Comparison of ENCODE assay signal across 16 mouse cellular contexts in the genomic region with DNA sequence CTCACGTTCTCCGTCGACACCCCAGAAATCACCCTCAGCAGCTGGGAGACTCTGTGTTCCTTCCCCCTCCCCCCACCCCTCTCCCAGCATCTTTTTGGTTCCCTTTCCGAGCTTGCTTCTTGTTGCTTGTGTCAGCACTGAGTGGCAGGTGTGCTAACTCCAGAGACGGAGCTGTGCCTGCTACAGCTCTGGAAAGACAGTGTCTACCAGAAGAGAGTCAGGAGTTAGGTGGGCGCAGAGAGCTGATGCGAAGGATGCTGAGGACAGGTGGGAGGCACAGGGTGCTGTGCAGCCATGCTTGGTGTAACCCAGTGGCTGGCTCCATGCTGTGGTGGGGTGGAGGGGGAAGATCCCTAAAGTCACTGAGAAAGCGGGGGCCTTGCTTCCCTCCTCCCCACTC.
"Had no signal": no experiment of that assay in that cellular context is flagged by ENCODE, and none has a peak within 500 bp of the region (broad histone marks: within the 10 kb centered on the region; RNA-seq: fewer than 3 reads in every experiment).

No protein-coding gene starts in this region.

- H3K4me1 ChIP-seq: liver, embryonic 13.5 days; stomach, embryonic 15.5 days had no signal

- H3K4me2 ChIP-seq: liver, embryonic 13.5 days; midbrain, embryonic 11.5 days; stomach, embryonic 15.5 days had no signal

- H3K4me3 ChIP-seq: layer of hippocampus, adult 2 months; liver, embryonic 13.5 days; stomach, embryonic 15.5 days had no signal

- ATAC-seq: intestine, postnatal 0 days had no signal

- H3K9ac ChIP-seq: liver, embryonic 13.5 days; stomach, embryonic 15.5 days had no signal

- H3K27ac ChIP-seq: kidney, postnatal 0 days; layer of hippocampus, adult 2 months; liver, embryonic 13.5 days; stomach, embryonic 15.5 days had no signal

- H3K27me3 ChIP-seq: liver, embryonic 13.5 days; stomach, embryonic 15.5 days had no signal

- H3K9me3 ChIP-seq: liver, embryonic 13.5 days; stomach, embryonic 15.5 days had no signal

- DNase-seq: kidney, adult 2 months; kidney, postnatal 25 days; layer of hippocampus, adult 9-11 months; liver, embryonic 13.5 days; lung, adult 2 months; lung, postnatal 14 days; lung, postnatal 4 days; midbrain, embryonic 14.5 days; spleen, adult 18-20 months; thymus, adult 18-20 months; thymus, postnatal 36 days had no signal

- H3K36me3 ChIP-seq: liver, embryonic 13.5 days; stomach, embryonic 15.5 days had no signal
